Mouse (Mus musculus) stomach, embryonic 16.5 days (tissue): ENCODE results near the gene Gstt4. TPM values are rescaled to one million over a fixed set of nuclear protein-coding genes. Genes with fewer than 3 reads are reported as not detected.

Experiments used
- ATAC-seq: fragments of 200-750 bp; cut with Nextera tagmentation; 2 replicates; pipeline ENCODE4 v1.8.0; 2017; ENCODE audit warnings: moderate number of reproducible peaks, moderate TSS enrichment; ENCODE audit not compliant: insufficient read depth, low FRiP score
- H3K27ac ChIP-seq: fragments of 300-500 bp; sonication (generic); 2 replicates; pipeline ENCODE4 v1.5.1; 2014; ENCODE audit warnings: low read length
- H3K27me3 ChIP-seq: fragments of 300-500 bp; sonication (generic); 2 replicates; pipeline ENCODE4 v1.6.1; 2014; ENCODE audit warnings: low read length, control low read depth, mixed read lengths; ENCODE audit not compliant: control insufficient read depth, insufficient read depth
- H3K36me3 ChIP-seq: fragments of 300-500 bp; sonication (generic); 2 replicates; pipeline ENCODE4 v1.6.1; 2014; ENCODE audit warnings: low read length; ENCODE audit not compliant: control insufficient read depth, insufficient read depth
- H3K4me1 ChIP-seq: fragments of 300-500 bp; sonication (generic); 2 replicates; pipeline ENCODE4 v1.6.1; 2014; ENCODE audit warnings: low read length, control low read depth, mixed read lengths; ENCODE audit not compliant: control insufficient read depth, insufficient read depth
- H3K4me2 ChIP-seq: fragments of 300-500 bp; sonication (generic); 2 replicates; pipeline ENCODE4 v1.6.1; 2014; ENCODE audit warnings: low read depth, low read length, mixed read lengths
- H3K4me3 ChIP-seq: fragments of 300-500 bp; sonication (generic); replicated peaks from 2 replicates; pipeline ENCODE4 v1.5.1; 2014; ENCODE audit warnings: mild to moderate bottlenecking, low read length
- H3K9ac ChIP-seq: fragments of 300-500 bp; sonication (generic); 2 replicates; pipeline ENCODE4 v1.6.1; 2014; ENCODE audit warnings: low read length
- H3K9me3 ChIP-seq: fragments of 300-500 bp; sonication (generic); replicated peaks from 2 replicates; pipeline ENCODE4 v1.6.1; 2016; ENCODE audit warnings: low read length, control low read depth; ENCODE audit not compliant: control insufficient read depth
- WGBS: fragments of 180-500 bp; shearing (Covaris S2); extraction: QIAGEN DNeasy Blood & Tissue Kit; methylation state at CpG from one replicate; pipeline ENCODE4 v1.1.7; 2014; 5-methylcytosine and 5-hydroxymethylcytosine counted together
- polyA plus RNA-seq: library from polyadenylated mRNA; unstranded; fragments of >200 nt; fragmentation: Nextera tagmentation; extraction: Ambion mirVana; gene quantifications from 2 replicates; pipeline ENCODE4 v1.2.1, GENCODE M21; 2015

Gstt4 gene
- polyA plus RNA-seq, 1 experiment from 2014 or later = not detected

- H3K4me1 ChIP-seq = no peaks in the 10 kb centered on the region
- H3K4me3 ChIP-seq = no peak overlapping the region
- H3K27ac ChIP-seq = no peak overlapping the region
- H3K9ac ChIP-seq = no peak overlapping the region
- H3K4me2 ChIP-seq = no peak overlapping the region
- 92% methylated on average over 8 of the region's 8 CpGs for WGBS
- no peaks in the 10 kb centered on the region for H3K36me3 ChIP-seq
- ATAC-seq = no peak
- H3K9me3 ChIP-seq = no peaks in the 10 kb centered on the region
- H3K27me3 ChIP-seq = no peaks in the 10 kb centered on the region; the same call in 1 of the 2 replicates
Observed at GRCm38 (mm10) chr10:75788277-75788676, 34.1 kb downstream of the Gstt4 start.

- 58% methylated on average over 1 of the region's 1 CpGs for WGBS
Observed at GRCm38 (mm10) chr10:75785442-75785841, 36.9 kb downstream of the Gstt4 start.

GRCm38 (mm10) chr10:75780769-75781578 lies 41.4 kb downstream of the Gstt4 start, which contains the start of the genes Gm20441 and Gstt3:
Gm20441 (minus strand) TSS chr10:75780954.
Gstt3 (minus strand) TSS chr10:75781414.
- Histone ChIP-seq H3K4me1 (0 out of 2 replicates have a peak, but pooled peaks cover 4% of the 10 kb centered on the region), H3K4me2 (peak within 1 kb of the TSS; percentile 94), H3K4me3 (peak within 1 kb of the TSS; percentile 64), H3K9ac (peak within 1 kb of the TSS; percentile 75), H3K27me3 (no peaks in the 10 kb centered on the region; the same call in 1 of the 2 replicates), H3K36me3 (no peaks in the 10 kb centered on the region), H3K9me3 (no peaks in the 10 kb centered on the region), H3K27ac (peak within 1 kb of the TSS; percentile 93)
- peak; percentile 92 for ATAC-seq
- WGBS = 1% methylated on average over 28 of the region's 28 CpGs

More at GRCm38 (mm10) chr10:75785442-75785841, 36.9 kb downstream of the Gstt4 start:
- Histone ChIP-seq H3K4me3 (no peak overlapping the region), H3K4me1 (no peaks in the 10 kb centered on the region), H3K9me3 (no peaks in the 10 kb centered on the region), H3K9ac (no peak overlapping the region), H3K4me2 (no peak overlapping the region), H3K36me3 (no peaks in the 10 kb centered on the region), H3K27ac (no peak overlapping the region), H3K27me3 (no peaks in the 10 kb centered on the region; the same call in 1 of the 2 replicates)
- no peak for ATAC-seq

GRCm38 (mm10) chr10:75779206-75780174 lies 42.9 kb downstream of the Gstt4 start:
- Histone ChIP-seq H3K27me3 (no peaks in the 10 kb centered on the region; the same call in 1 of the 2 replicates), H3K27ac (peak overlapping the region; percentile 93), H3K4me3 (peak overlapping the region; percentile 64), H3K4me2 (peak overlapping the region; percentile 94), H3K9ac (peak overlapping the region; percentile 75), H3K36me3 (no peaks in the 10 kb centered on the region), H3K4me1 (0 out of 2 replicates have a peak, but pooled peaks cover 4% of the 10 kb centered on the region), H3K9me3 (no peaks in the 10 kb centered on the region)
- 32% methylated on average over 15 of the region's 15 CpGs for WGBS
- peak; percentile 36 for ATAC-seq

GRCm38 (mm10) chr10:75777885-75778284 lies 44.5 kb downstream of the Gstt4 start:
- no peak for ATAC-seq
- H3K9me3 ChIP-seq = no peaks in the 10 kb centered on the region
- H3K27me3 ChIP-seq = no peaks in the 10 kb centered on the region
- H3K9ac ChIP-seq = no peak overlapping the region
- H3K4me3 ChIP-seq = no peak overlapping the region
- 79% methylated on average over 2 of the region's 2 CpGs for WGBS
- no peak overlapping the region for H3K4me2 ChIP-seq
- H3K27ac ChIP-seq = no peak overlapping the region
- no peaks in the 10 kb centered on the region for H3K36me3 ChIP-seq
- 0 out of 2 replicates have a peak, but pooled peaks cover 4% of the 10 kb centered on the region for H3K4me1 ChIP-seq

- Histone ChIP-seq H3K27ac (no peak overlapping the region), H3K27me3 (no peaks in the 10 kb centered on the region), H3K36me3 (no peaks in the 10 kb centered on the region), H3K4me3 (no peak overlapping the region), H3K9ac (no peak overlapping the region), H3K4me1 (peaks cover 9% of the 10 kb centered on the region), H3K9me3 (no peaks in the 10 kb centered on the region), H3K4me2 (no peak overlapping the region)
- WGBS = 90% methylated on average over 6 of the region's 6 CpGs
- no peak for ATAC-seq
Observed at GRCm38 (mm10) chr10:75776562-75776961, 45.8 kb downstream of the Gstt4 start.

- H3K36me3 ChIP-seq = no peaks in the 10 kb centered on the region
- WGBS = 90% methylated on average over 9 of the region's 9 CpGs
- no peak overlapping the region for H3K9ac ChIP-seq
- no peak overlapping the region for H3K4me2 ChIP-seq
- H3K27me3 ChIP-seq = no peaks in the 10 kb centered on the region
- H3K4me1 ChIP-seq = peaks cover 5% of the 10 kb centered on the region
- no peaks in the 10 kb centered on the region for H3K9me3 ChIP-seq
- no peak for ATAC-seq
- H3K4me3 ChIP-seq = no peak overlapping the region
- H3K27ac ChIP-seq = no peak overlapping the region
Observed at GRCm38 (mm10) chr10:75774587-75774986, 47.8 kb downstream of the Gstt4 start.

- Histone ChIP-seq H3K36me3 (no peaks in the 10 kb centered on the region), H3K27me3 (no peaks in the 10 kb centered on the region), H3K4me1 (peaks cover 5% of the 10 kb centered on the region), H3K9me3 (no peaks in the 10 kb centered on the region), H3K4me3 (no peak overlapping the region), H3K4me2 (no peak overlapping the region), H3K9ac (no peak overlapping the region), H3K27ac (no peak overlapping the region)
- no peak for ATAC-seq
- 79% methylated on average over 5 of the region's 5 CpGs for WGBS
Observed at GRCm38 (mm10) chr10:75774102-75774501, 48.2 kb downstream of the Gstt4 start.
